Mouse (Mus musculus) lung, embryonic 14.5 days (tissue): ENCODE measurements at regions not wholly inside any gene's neighbourhood (a gene's known extent, or its start where the extent isn't known, plus 50 kb on each side); places are given as distances from the start of the nearest gene placed in this dataset.
A peak's percentile ranks its signal among the peaks of the same experiment; 100 is the strongest.

Source experiments
- ATAC-seq: fragments of 200-750 bp; cut with Nextera tagmentation; 2 replicates; pipeline ENCODE4 v1.8.0; 2017; ENCODE audit warnings: mild to moderate bottlenecking, moderate TSS enrichment, moderate library complexity; ENCODE audit not compliant: insufficient read depth
- DNase-seq: peaks from one replicate; pipeline ENCODE4 v3.0.0-alpha.2; 2015
- H3K27ac ChIP-seq: fragments of 300-500 bp; sonication (generic); 2 replicates; pipeline ENCODE4 v1.5.1; 2014; ENCODE audit warnings: low read depth, mild to moderate bottlenecking, moderate library complexity
- H3K27me3 ChIP-seq: fragments of 300-500 bp; sonication (generic); 2 replicates; pipeline ENCODE4 v1.6.1; 2014; ENCODE audit warnings: low read length, control low read depth; ENCODE audit not compliant: insufficient read depth
- H3K36me3 ChIP-seq: fragments of 300-500 bp; sonication (generic); 2 replicates; pipeline ENCODE4 v1.6.1; 2014; ENCODE audit warnings: control low read depth; ENCODE audit not compliant: insufficient read depth
- H3K4me1 ChIP-seq: fragments of 300-500 bp; sonication (generic); 2 replicates; pipeline ENCODE4 v1.6.1; 2014; ENCODE audit warnings: antibody characterized with exemption, control low read depth; ENCODE audit not compliant: insufficient read depth
- H3K4me2 ChIP-seq: fragments of 300-500 bp; sonication (generic); 2 replicates; pipeline ENCODE4 v1.6.1; 2014; ENCODE audit warnings: mild to moderate bottlenecking
- H3K4me3 ChIP-seq: fragments of 300-500 bp; sonication (generic); 2 replicates; pipeline ENCODE4 v1.5.1; 2014; ENCODE audit warnings: low read depth, low read length
- H3K9ac ChIP-seq: fragments of 300-500 bp; sonication (generic); 2 replicates; pipeline ENCODE4 v1.6.1; 2014
- H3K9me3 ChIP-seq: fragments of 300-500 bp; sonication (generic); 2 replicates; pipeline ENCODE4 v1.6.1; 2016; ENCODE audit warnings: low read depth, low read length, control low read depth
- CTCF ChIP-seq: IDR thresholded peaks from 2 replicates; pipeline ENCODE4 v1.5.1; 2016; ENCODE audit warnings: antibody characterized with exemption, low read depth
- WGBS: fragments of 180-500 bp; shearing (Covaris S2); extraction: QIAGEN DNeasy Blood & Tissue Kit; methylation state at CpG from one replicate; pipeline ENCODE4 v1.1.7; 2014; 5-methylcytosine and 5-hydroxymethylcytosine counted together

DNA sequence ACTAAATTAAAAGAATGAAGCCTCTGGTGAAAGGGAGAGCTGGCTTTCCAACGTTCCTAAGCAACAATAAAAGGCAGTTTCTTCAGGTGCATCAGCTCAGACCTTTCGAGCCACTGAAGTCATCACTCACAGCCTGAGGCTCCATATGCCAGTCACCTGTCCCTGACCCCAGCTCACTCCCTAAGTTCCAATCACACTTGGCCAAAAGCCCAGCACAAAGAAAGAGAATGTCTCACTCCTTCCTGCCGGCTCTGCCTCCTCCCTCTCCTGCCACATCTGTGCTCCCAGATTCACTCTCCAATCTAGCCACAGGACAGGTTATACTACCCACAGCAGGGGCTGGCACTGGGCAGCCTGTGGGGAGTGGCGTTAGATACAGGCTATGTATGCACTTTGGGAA lies 150.7 kb downstream of the Psat1 start:
- Histone ChIP-seq H3K9me3 (no peaks in the 10 kb centered on the region), H3K36me3 (no peaks in the 10 kb centered on the region), H3K27me3 (no peaks in the 10 kb centered on the region), H3K9ac (no peak overlapping the region), H3K4me2 (no peak overlapping the region), H3K4me3 (no peak overlapping the region), H3K4me1 (peaks cover 3% of the 10 kb centered on the region; the same call in 1 of the 2 replicates), H3K27ac (no peak overlapping the region)
- DNase-seq: peak; percentile 33
- WGBS: 33% methylated on average over 4 of the region's 4 CpGs
- no peak for TF ChIP-seq CTCF
- ATAC-seq: 0 out of 2 replicates have a peak, but pooled peaks have one; percentile 9

DNA sequence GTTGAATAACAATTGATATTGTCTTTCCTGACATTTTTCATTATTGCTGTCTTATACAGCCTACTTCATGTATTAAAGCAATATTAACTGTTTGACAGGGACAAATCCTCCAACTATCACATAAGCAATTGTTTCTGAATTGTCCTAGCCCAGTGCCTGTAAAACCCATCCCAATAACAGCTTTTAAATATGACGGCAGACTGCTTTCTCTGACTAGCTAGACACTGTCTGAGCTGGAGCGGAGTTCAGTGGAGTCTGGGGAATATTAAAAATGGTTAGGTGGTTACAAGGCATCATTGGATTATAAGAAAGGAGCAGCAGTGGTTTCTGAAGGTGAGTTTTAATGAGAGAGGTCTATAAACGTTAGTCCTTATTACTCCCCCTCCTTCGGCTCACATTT lies 155.2 kb downstream of the Psat1 start:
- no peak for DNase-seq
- Histone ChIP-seq H3K9me3 (no peaks in the 10 kb centered on the region), H3K4me1 (peaks cover 3% of the 10 kb centered on the region; the same call in 1 of the 2 replicates), H3K4me2 (no peak overlapping the region), H3K4me3 (no peak overlapping the region), H3K9ac (no peak overlapping the region), H3K36me3 (no peaks in the 10 kb centered on the region), H3K27ac (no peak overlapping the region), H3K27me3 (no peaks in the 10 kb centered on the region)
- TF ChIP-seq CTCF: no peak
- 77% methylated on average over 4 of the region's 4 CpGs for WGBS
- ATAC-seq: no peak

DNA sequence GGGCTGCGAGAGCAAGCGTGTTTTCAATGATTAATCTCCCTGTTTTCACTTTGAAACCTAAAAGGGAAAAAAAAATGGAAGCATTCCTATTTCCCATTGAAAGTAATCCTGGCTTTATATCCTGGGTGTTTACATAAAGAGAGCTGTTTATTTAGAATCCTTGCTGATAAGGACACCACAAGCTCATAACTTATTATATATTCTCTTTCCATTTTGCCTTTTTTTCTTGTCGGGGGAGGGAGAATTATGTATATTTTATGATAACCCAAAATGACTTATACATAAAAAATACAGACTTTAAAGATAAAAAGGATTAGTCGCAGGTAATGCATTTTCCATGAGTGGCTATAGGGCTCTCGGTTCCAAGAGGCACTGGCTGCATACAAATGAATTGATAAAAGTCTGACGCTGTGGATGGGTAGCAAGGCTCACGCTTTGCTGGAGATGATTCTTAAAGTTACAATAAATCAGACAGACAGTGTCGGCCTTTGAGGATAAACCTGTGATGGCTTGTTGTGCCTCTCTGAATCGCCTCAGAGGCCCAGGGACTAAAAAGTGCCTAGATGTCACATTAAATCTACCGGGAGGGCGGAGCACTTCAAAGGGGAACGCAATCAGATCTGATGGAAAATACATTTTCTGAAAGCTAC lies 155.7 kb downstream of the Psat1 start:
- TF ChIP-seq CTCF: no peak
- H3K4me3 ChIP-seq: no peak overlapping the region
- H3K4me2 ChIP-seq: peak overlapping the region; percentile 44; the same call in 1 of the 2 replicates
- 29% methylated on average over 12 of the region's 12 CpGs for WGBS
- no peak overlapping the region for H3K27ac ChIP-seq
- peaks cover 3% of the 10 kb centered on the region; the same call in 1 of the 2 replicates for H3K4me1 ChIP-seq
- no peak overlapping the region for H3K9ac ChIP-seq
- DNase-seq: peak; percentile 38
- no peaks in the 10 kb centered on the region for H3K36me3 ChIP-seq
- no peaks in the 10 kb centered on the region for H3K27me3 ChIP-seq
- no peaks in the 10 kb centered on the region for H3K9me3 ChIP-seq
- ATAC-seq: 0 out of 2 replicates have a peak, but pooled peaks have one; percentile 17

DNA sequence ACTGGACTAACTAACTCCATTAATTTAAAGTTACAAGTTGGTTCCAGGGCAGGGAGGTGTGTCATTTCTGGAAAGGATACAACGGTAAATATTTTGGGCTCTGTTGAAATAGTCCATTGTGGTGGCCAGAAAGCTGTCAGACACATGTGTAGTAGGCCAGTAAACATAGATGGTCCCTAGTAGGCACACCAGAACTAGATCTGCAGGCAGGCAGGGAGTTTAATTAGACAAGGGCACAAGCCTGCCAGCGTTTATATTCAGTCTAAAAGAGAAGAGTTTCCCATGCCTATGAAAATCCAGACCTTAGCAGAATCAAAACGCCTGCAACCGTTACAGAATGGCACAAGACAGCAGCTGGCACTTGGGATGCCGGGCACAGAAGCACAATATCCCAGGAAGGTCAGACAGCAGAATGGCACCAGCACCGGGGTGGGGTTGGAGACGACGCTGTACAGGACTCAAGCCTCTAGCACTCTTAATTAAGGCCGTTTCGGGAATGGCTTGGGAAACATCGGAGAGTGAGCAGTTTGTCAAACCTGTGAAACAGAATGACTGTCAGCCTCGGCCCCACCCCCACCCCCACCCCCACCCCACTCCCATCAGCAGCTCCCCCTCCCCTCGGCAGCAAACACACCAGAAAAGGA lies 156.4 kb downstream of the Psat1 start:
- H3K27ac ChIP-seq: no peak overlapping the region
- 16% methylated on average over 13 of the region's 13 CpGs for WGBS
- H3K27me3 ChIP-seq: no peaks in the 10 kb centered on the region
- ATAC-seq (peak; percentile 47; the same call in 1 of the 2 replicates), DNase-seq (peak; percentile 8)
- no peak overlapping the region for H3K4me3 ChIP-seq
- H3K9ac ChIP-seq: no peak overlapping the region
- no peak for TF ChIP-seq CTCF
- peak overlapping the region; percentile 44; the same call in 1 of the 2 replicates for H3K4me2 ChIP-seq
- peaks cover 3% of the 10 kb centered on the region; the same call in 1 of the 2 replicates for H3K4me1 ChIP-seq
- no peaks in the 10 kb centered on the region for H3K9me3 ChIP-seq
- no peaks in the 10 kb centered on the region for H3K36me3 ChIP-seq

DNA sequence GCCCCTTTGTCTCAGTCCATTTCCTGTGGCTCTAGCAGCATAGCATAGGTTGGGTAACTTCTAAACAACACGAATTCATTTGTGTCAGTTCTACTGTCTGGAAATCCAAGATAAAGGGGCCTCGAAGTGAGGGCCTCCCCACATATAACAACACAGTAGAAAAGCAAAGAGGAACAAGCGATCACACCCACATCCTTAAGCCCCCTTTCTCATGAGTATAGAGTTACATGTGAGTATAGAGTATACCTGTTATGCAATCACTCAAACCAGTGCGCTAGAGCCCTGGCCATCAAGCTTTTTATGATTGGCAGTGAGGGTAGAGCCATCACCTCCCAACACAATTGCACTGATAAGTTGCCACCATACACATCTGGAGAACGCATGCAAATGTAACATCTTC lies 157.4 kb downstream of the Psat1 start:
- ATAC-seq (no peak), DNase-seq (no peak)
- 58% methylated on average over 5 of the region's 5 CpGs for WGBS
- Histone ChIP-seq H3K36me3 (no peaks in the 10 kb centered on the region), H3K4me1 (peaks cover 3% of the 10 kb centered on the region; the same call in 1 of the 2 replicates), H3K4me2 (no peak overlapping the region), H3K4me3 (no peak overlapping the region), H3K9ac (no peak overlapping the region), H3K9me3 (no peaks in the 10 kb centered on the region), H3K27me3 (no peaks in the 10 kb centered on the region), H3K27ac (no peak overlapping the region)
- TF ChIP-seq CTCF: no peak

DNA sequence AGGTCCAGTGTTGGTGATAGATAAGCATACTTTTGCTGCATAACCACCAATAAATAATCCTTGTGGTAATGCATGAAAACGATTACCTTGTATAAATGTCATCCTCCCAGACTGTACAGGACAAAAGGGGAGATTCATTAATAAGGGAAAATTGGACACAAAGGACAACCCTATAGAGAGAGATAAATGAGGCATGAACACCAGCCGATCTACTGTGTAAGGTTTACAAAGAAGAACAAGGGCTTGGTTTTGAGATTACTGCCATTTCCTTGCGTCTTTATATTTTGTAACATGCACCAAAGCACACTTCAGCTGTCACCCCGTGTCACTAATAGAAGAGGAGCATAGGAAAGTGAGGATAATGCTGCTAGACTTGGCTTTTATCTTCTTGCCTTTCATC lies 162.5 kb downstream of the Psat1 start:
- no peak for ATAC-seq
- Histone ChIP-seq H3K27me3 (no peaks in the 10 kb centered on the region), H3K36me3 (no peaks in the 10 kb centered on the region), H3K9me3 (no peaks in the 10 kb centered on the region), H3K4me1 (no peaks in the 10 kb centered on the region), H3K4me2 (no peak overlapping the region), H3K9ac (no peak overlapping the region), H3K27ac (no peak overlapping the region), H3K4me3 (no peak overlapping the region)
- DNase-seq: no peak
- TF ChIP-seq CTCF: no peak
- 53% methylated on average over 4 of the region's 4 CpGs for WGBS

DNA sequence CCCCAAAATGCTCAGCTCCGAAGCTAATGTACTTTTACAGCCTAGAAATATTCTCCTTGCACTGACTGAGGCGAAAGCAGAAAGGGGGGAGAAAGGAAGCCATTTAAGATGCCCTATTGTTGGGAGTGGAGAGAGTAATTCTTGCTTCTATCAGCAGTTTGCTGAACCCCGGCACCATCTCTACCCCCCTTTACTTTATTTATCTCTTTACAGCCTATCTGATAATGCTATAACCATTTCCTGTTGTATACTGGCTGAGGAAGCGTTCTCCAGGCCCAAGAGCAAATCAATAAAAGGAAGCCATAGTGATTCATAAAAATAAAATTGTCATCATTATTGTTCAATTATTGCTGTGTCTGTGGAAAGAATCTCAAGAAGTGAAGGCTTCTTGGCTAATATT lies 177.5 kb downstream of the Psat1 start:
- Histone ChIP-seq H3K27me3 (no peaks in the 10 kb centered on the region), H3K36me3 (no peaks in the 10 kb centered on the region), H3K9ac (no peak overlapping the region), H3K9me3 (no peaks in the 10 kb centered on the region), H3K4me1 (no peaks in the 10 kb centered on the region), H3K4me2 (no peak overlapping the region), H3K27ac (no peak overlapping the region), H3K4me3 (no peak overlapping the region)
- DNase-seq (no peak), ATAC-seq (no peak)
- WGBS: 71% methylated on average over 4 of the region's 4 CpGs
- no peak for TF ChIP-seq CTCF
